In genomic region chr4:86020372-86021090, GRCm38 (mm10) we compare ENCODE assay signal across 9 mouse cellular contexts.
DNase-seq lines count a peak whose midpoint lies in the region; ATAC-seq lines count a peak whose summit lies in the region.
"Had no signal": no experiment of that assay in that cellular context is flagged by ENCODE, and none has a peak within 500 bp of the region (broad histone marks: within the 10 kb centered on the region; RNA-seq: fewer than 3 reads in every experiment).

No protein-coding gene starts in this region.

- peak overlapping the region; percentile 16; the same call in 1 of the 2 replicates for H3K4me2 ChIP-seq in forebrain, embryonic 14.5 days (ENCODE audit: low read length)
- H3K4me2 ChIP-seq in midbrain, embryonic 11.5 days: no peak overlapping the region

- H3K27ac ChIP-seq in forebrain, embryonic 14.5 days (ENCODE audit: low read depth, low read length): peak overlapping the region; percentile 48
- H3K27ac ChIP-seq in midbrain, embryonic 11.5 days (ENCODE audit: low read depth, low read length): no peak overlapping the region

- no peaks in the 10 kb centered on the region for H3K27me3 ChIP-seq in forebrain, embryonic 14.5 days (replicated peaks; ENCODE audit: control insufficient read depth, insufficient read depth, low read length)
- no peaks in the 10 kb centered on the region for H3K27me3 ChIP-seq in midbrain, embryonic 11.5 days (ENCODE audit: control insufficient read depth, insufficient read depth, low read length)

- no peaks in the 10 kb centered on the region for H3K9me3 ChIP-seq in forebrain, embryonic 14.5 days (replicated peaks; ENCODE audit: control insufficient read depth, low read length)
- H3K9me3 ChIP-seq in midbrain, embryonic 11.5 days (ENCODE audit: control insufficient read depth, low read length): no peaks in the 10 kb centered on the region

- no peak overlapping the region for H3K9ac ChIP-seq in forebrain, embryonic 14.5 days (ENCODE audit: low read length)
- H3K9ac ChIP-seq in midbrain, embryonic 11.5 days (ENCODE audit: low read length): no peak overlapping the region

- H3K4me3 ChIP-seq in forebrain, embryonic 14.5 days (ENCODE audit: low read depth, low read length): no peak overlapping the region
- no peak overlapping the region for H3K4me3 ChIP-seq in midbrain, embryonic 11.5 days (ENCODE audit: low read depth, low read length)

- no peaks in the 10 kb centered on the region for H3K36me3 ChIP-seq in forebrain, embryonic 14.5 days (ENCODE audit: control insufficient read depth, insufficient read depth, low read length)
- no peaks in the 10 kb centered on the region for H3K36me3 ChIP-seq in midbrain, embryonic 11.5 days (ENCODE audit: control insufficient read depth, insufficient read depth, low read length)

- H3K4me1 ChIP-seq in forebrain, embryonic 14.5 days (ENCODE audit: control insufficient read depth, insufficient read depth, low read length): peaks cover 14% of the 10 kb centered on the region
- peaks cover 5% of the 10 kb centered on the region for H3K4me1 ChIP-seq in midbrain, embryonic 11.5 days (ENCODE audit: control insufficient read depth, insufficient read depth, low read length)

- intact Hi-C loops in heart, postnatal 25 days (cut with DNase I): loop anchor here (10.0 kb wide), 1 partner anchor 534 kb away; the partner anchor contains the start of gene Saxo1

- DNase-seq in frontal cortex, postnatal 25 days (ENCODE audit: low spot score in 2 of 2): no peak
- peak; percentile 54 for DNase-seq in adipocyte (ENCODE audit: low spot score)
- peak; percentile 88 for DNase-seq in forebrain, embryonic 14.5 days (ENCODE audit: low spot score)
- no peak for DNase-seq in midbrain, embryonic 11.5 days (ENCODE audit: low spot score, missing footprints)
- no peak for DNase-seq in thymus, postnatal 36 days
- DNase-seq in heart, postnatal 25 days (ENCODE audit: low spot score): no peak
- DNase-seq: liver had no signal

- peak; percentile 81 for ATAC-seq in frontal cortex, adult (ENCODE audit: low TSS enrichment)
- ATAC-seq in forebrain, embryonic 14.5 days: peak; percentile 92
- ATAC-seq in midbrain, embryonic 11.5 days (ENCODE audit: low FRiP score): peak; percentile 86
- no peak for ATAC-seq in megakaryocyte progenitor cell, adult 5-6 weeks (replicated peaks; ENCODE audit: poor library complexity)

- 22% methylated on average over 10 of the region's 10 CpGs for WGBS in forebrain, embryonic 14.5 days
- WGBS in midbrain, embryonic 11.5 days: 46% methylated on average over 10 of the region's 10 CpGs

Comparison
In these comparisons a context has a peak if more than half of its experiments do, and no peak if none do; other contexts are left out.
1. DNase-seq: peak in adipocyte (single experiment) and forebrain, embryonic 14.5 days (single experiment); none in frontal cortex, postnatal 25 days (0 of 2), midbrain, embryonic 11.5 days (single experiment), thymus, postnatal 36 days (0 of 2) and heart, postnatal 25 days (single experiment).